In the genomic region with DNA sequence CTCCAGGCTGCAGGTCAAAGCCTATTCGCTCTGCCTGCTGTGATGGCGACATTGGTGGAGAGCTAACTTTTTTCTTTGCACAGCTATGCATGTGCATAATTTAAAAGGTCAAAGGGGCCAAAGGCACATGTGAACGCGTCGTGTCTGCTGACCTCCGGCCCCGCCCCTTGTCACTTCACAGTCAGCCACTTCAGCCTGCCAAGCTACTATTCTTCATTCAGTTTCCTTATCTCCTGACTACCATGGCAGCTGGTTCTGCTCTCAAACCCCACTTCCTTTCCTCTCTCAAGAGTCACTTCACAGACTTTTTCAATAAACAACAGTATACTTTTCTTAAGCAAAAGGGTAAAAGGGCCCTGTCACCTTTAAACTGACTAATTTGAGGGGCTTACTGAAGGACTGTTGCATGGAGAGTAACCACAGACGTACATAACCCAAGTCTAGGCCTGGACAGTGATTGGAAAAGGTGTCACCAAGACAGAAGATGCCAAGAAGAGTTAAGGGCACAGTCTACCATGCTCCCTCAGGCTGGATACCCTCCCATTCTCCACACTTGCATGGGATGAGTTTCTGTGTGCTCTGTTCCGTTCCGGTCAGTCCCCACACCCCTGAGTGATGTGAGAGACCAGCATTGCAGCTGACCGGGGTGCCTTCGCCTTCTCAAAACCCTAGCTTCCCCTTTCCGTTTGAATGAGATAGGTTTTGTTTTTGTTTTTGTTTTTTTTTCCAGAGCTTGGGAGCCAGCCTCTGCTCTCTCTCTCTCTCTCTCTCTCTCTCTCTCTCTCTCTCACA, we compare ENCODE assay signal across 10 mouse cellular contexts. TPM values are rescaled to one million over a fixed set of nuclear protein-coding genes. Genes with fewer than 3 reads are reported as not detected.
DNase-seq lines count a peak whose midpoint lies in the region; ATAC-seq lines count a peak whose summit lies in the region.
"Had no signal": no experiment of that assay in that cellular context is flagged by ENCODE, and none has a peak within 500 bp of the region (broad histone marks: within the 10 kb centered on the region; RNA-seq: fewer than 3 reads in every experiment).

No protein-coding gene starts in this region.

- no peak overlapping the region for H3K9ac ChIP-seq in kidney, embryonic 15.5 days
- H3K9ac ChIP-seq in heart, embryonic 12.5 days: no peak overlapping the region
- H3K9ac ChIP-seq in liver, embryonic 15.5 days: no peak overlapping the region
- no peak overlapping the region for H3K9ac ChIP-seq in stomach, embryonic 15.5 days
- no peak overlapping the region for H3K9ac ChIP-seq in forebrain, embryonic 14.5 days (ENCODE audit: low read length)

- no peak overlapping the region for H3K4me2 ChIP-seq in kidney, embryonic 15.5 days
- no peak overlapping the region for H3K4me2 ChIP-seq in heart, embryonic 12.5 days
- H3K4me2 ChIP-seq in liver, embryonic 15.5 days: no peak overlapping the region
- H3K4me2 ChIP-seq in stomach, embryonic 15.5 days: no peak overlapping the region
- no peak overlapping the region for H3K4me2 ChIP-seq in forebrain, embryonic 14.5 days (ENCODE audit: low read length)

- no peak overlapping the region for H3K4me3 ChIP-seq in kidney, embryonic 15.5 days (replicated peaks)
- H3K4me3 ChIP-seq in heart, embryonic 12.5 days: no peak overlapping the region
- no peak overlapping the region for H3K4me3 ChIP-seq in liver, embryonic 15.5 days (replicated peaks)
- H3K4me3 ChIP-seq in stomach, embryonic 15.5 days (replicated peaks): no peak overlapping the region
- no peak overlapping the region for H3K4me3 ChIP-seq in forebrain, embryonic 14.5 days (ENCODE audit: low read depth, low read length)

- peaks cover 32% of the 10 kb centered on the region for H3K4me1 ChIP-seq in kidney, embryonic 15.5 days
- peaks cover 48% of the 10 kb centered on the region for H3K4me1 ChIP-seq in heart, embryonic 12.5 days (replicated peaks)
- H3K4me1 ChIP-seq in liver, embryonic 15.5 days (replicated peaks): peaks cover 56% of the 10 kb centered on the region
- no peaks in the 10 kb centered on the region for H3K4me1 ChIP-seq in stomach, embryonic 15.5 days
- H3K4me1 ChIP-seq in forebrain, embryonic 14.5 days (ENCODE audit: control insufficient read depth, insufficient read depth, low read length): no peaks in the 10 kb centered on the region

- 58% methylated on average over 13 of the region's 13 CpGs for WGBS in kidney, embryonic 15.5 days
- 30% methylated on average over 13 of the region's 13 CpGs for WGBS in heart, embryonic 12.5 days
- 18% methylated on average over 13 of the region's 13 CpGs for WGBS in liver, embryonic 15.5 days (ENCODE audit: insufficient replicate concordance)
- 52% methylated on average over 13 of the region's 13 CpGs for WGBS in stomach, embryonic 15.5 days
- WGBS in forebrain, embryonic 14.5 days: 83% methylated on average over 13 of the region's 13 CpGs

- no peaks in the 10 kb centered on the region for H3K27me3 ChIP-seq in kidney, embryonic 15.5 days
- H3K27me3 ChIP-seq in heart, embryonic 12.5 days (replicated peaks): no peaks in the 10 kb centered on the region
- H3K27me3 ChIP-seq in liver, embryonic 15.5 days: no peaks in the 10 kb centered on the region
- H3K27me3 ChIP-seq in stomach, embryonic 15.5 days (replicated peaks): no peaks in the 10 kb centered on the region
- no peaks in the 10 kb centered on the region for H3K27me3 ChIP-seq in forebrain, embryonic 14.5 days (replicated peaks; ENCODE audit: control insufficient read depth, insufficient read depth, low read length)

- peak overlapping the region; percentile 32; the same call in 1 of the 2 replicates for H3K27ac ChIP-seq in kidney, embryonic 15.5 days
- H3K27ac ChIP-seq in heart, embryonic 12.5 days (ENCODE audit: poor library complexity, severe bottlenecking): peak overlapping the region; percentile 87
- H3K27ac ChIP-seq in liver, embryonic 15.5 days (replicated peaks): peak overlapping the region; percentile 78
- peak overlapping the region; percentile 57 for H3K27ac ChIP-seq in stomach, embryonic 15.5 days
- no peak overlapping the region for H3K27ac ChIP-seq in forebrain, embryonic 14.5 days (ENCODE audit: low read depth, low read length)

- H3K9me3 ChIP-seq in kidney, embryonic 15.5 days (replicated peaks): no peaks in the 10 kb centered on the region
- no peaks in the 10 kb centered on the region for H3K9me3 ChIP-seq in heart, embryonic 12.5 days (replicated peaks)
- no peaks in the 10 kb centered on the region for H3K9me3 ChIP-seq in liver, embryonic 15.5 days (replicated peaks)
- no peaks in the 10 kb centered on the region for H3K9me3 ChIP-seq in stomach, embryonic 15.5 days
- no peaks in the 10 kb centered on the region for H3K9me3 ChIP-seq in forebrain, embryonic 14.5 days (replicated peaks; ENCODE audit: control insufficient read depth, low read length)

- H3K36me3 ChIP-seq in kidney, embryonic 15.5 days: no peaks in the 10 kb centered on the region
- H3K36me3 ChIP-seq in heart, embryonic 12.5 days: no peaks in the 10 kb centered on the region
- H3K36me3 ChIP-seq in liver, embryonic 15.5 days (replicated peaks): no peaks in the 10 kb centered on the region
- no peaks in the 10 kb centered on the region for H3K36me3 ChIP-seq in stomach, embryonic 15.5 days
- no peaks in the 10 kb centered on the region for H3K36me3 ChIP-seq in forebrain, embryonic 14.5 days (ENCODE audit: control insufficient read depth, insufficient read depth, low read length)

- no peak for DNase-seq in kidney, adult 11 months
- no peak for DNase-seq in forebrain, embryonic 14.5 days (ENCODE audit: low spot score)
- no peak for DNase-seq in right cerebral cortex, postnatal 14 days
- DNase-seq in adrenal gland, adult 18-20 months (ENCODE audit: low spot score in 2 of 2): no peak
- DNase-seq: cerebellum, adult 11-12 months; gastrocnemius, postnatal 14 days had no signal

- no peak for ATAC-seq in kidney, embryonic 15.5 days (replicated peaks; ENCODE audit: low FRiP score)
- ATAC-seq in heart, embryonic 12.5 days (ENCODE audit: insufficient number of reproducible peaks, low FRiP score): peak; percentile 47; the same call in 1 of the 2 replicates
- ATAC-seq in liver, embryonic 15.5 days (ENCODE audit: insufficient read depth): peak; percentile 9
- ATAC-seq in stomach, embryonic 15.5 days (ENCODE audit: insufficient read depth, low FRiP score, low read depth): no peak
- ATAC-seq in forebrain, embryonic 14.5 days: no peak

RNA-seq across cellular contexts. Expression of a gene that starts 10.3 kb away (rescaled TPM):
- polyA plus RNA-seq in kidney, embryonic 15.5 days (2015; fragmentation: Nextera tagmentation; extraction: Ambion mirVana): 1,596 and 1,620 TPM in 2 replicates
- polyA plus RNA-seq in heart, embryonic 12.5 days (2016; fragmentation: Nextera tagmentation; extraction: Ambion mirVana): 2,859 and 2,900 TPM in 2 replicates
- 1,291 and 1,714 TPM in 2 replicates for polyA plus RNA-seq in liver, embryonic 15.5 days (2015; fragmentation: Nextera tagmentation; extraction: Ambion mirVana)
- 1,836 and 1,959 TPM in 2 replicates for polyA plus RNA-seq in stomach, embryonic 15.5 days (2015; fragmentation: Nextera tagmentation; extraction: Ambion mirVana)
- polyA plus RNA-seq in forebrain, embryonic 14.5 days (2014; fragmentation: Nextera tagmentation; extraction: Ambion mirVana): 724 and 871 TPM in 2 replicates
- 100 to 1,000 TPM; 439 to 878 TPM for total RNA-seq in adrenal gland, adult 18-20 months (2021)

RNA-seq across cellular contexts. Expression of a gene that starts 30.0 kb away (rescaled TPM):
- 0.12 TPM in 1 of 2 replicates, not detected in the other for polyA plus RNA-seq in kidney, embryonic 15.5 days (2015; fragmentation: Nextera tagmentation; extraction: Ambion mirVana)
- not detected in 2 replicates for polyA plus RNA-seq in heart, embryonic 12.5 days (2016; fragmentation: Nextera tagmentation; extraction: Ambion mirVana)
- polyA plus RNA-seq in liver, embryonic 15.5 days (2015; fragmentation: Nextera tagmentation; extraction: Ambion mirVana): 0.18 TPM in 1 of 2 replicates, not detected in the other
- 0.17 TPM in 2 replicates for polyA plus RNA-seq in stomach, embryonic 15.5 days (2015; fragmentation: Nextera tagmentation; extraction: Ambion mirVana)
- not detected in 2 replicates for polyA plus RNA-seq in forebrain, embryonic 14.5 days (2014; fragmentation: Nextera tagmentation; extraction: Ambion mirVana)
- not detected for total RNA-seq in adrenal gland, adult 18-20 months (2021)
- total RNA-seq: gastrocnemius, postnatal 14 days had no signal

RNA-seq across cellular contexts. Expression of a gene that starts 35.1 kb away (rescaled TPM):
- polyA plus RNA-seq in kidney, embryonic 15.5 days (2015; fragmentation: Nextera tagmentation; extraction: Ambion mirVana): 42.3 and 43.8 TPM in 2 replicates
- 32.5 and 33.1 TPM in 2 replicates for polyA plus RNA-seq in heart, embryonic 12.5 days (2016; fragmentation: Nextera tagmentation; extraction: Ambion mirVana)
- polyA plus RNA-seq in liver, embryonic 15.5 days (2015; fragmentation: Nextera tagmentation; extraction: Ambion mirVana): 25.4 and 26.3 TPM in 2 replicates
- polyA plus RNA-seq in stomach, embryonic 15.5 days (2015; fragmentation: Nextera tagmentation; extraction: Ambion mirVana): 48.6 and 52.6 TPM in 2 replicates
- 53.1 and 56.7 TPM in 2 replicates for polyA plus RNA-seq in forebrain, embryonic 14.5 days (2014; fragmentation: Nextera tagmentation; extraction: Ambion mirVana)
- total RNA-seq in adrenal gland, adult 18-20 months (2021): 10 to 100 TPM; 37.6 to 40.3 TPM

RNA-seq across cellular contexts. Expression of a gene that starts 35.1 kb away (rescaled TPM):
- 27.7 and 31.5 TPM in 2 replicates for polyA plus RNA-seq in kidney, embryonic 15.5 days (2015; fragmentation: Nextera tagmentation; extraction: Ambion mirVana)
- 16.4 and 17.4 TPM in 2 replicates for polyA plus RNA-seq in heart, embryonic 12.5 days (2016; fragmentation: Nextera tagmentation; extraction: Ambion mirVana)
- polyA plus RNA-seq in liver, embryonic 15.5 days (2015; fragmentation: Nextera tagmentation; extraction: Ambion mirVana): 6.7 and 7.5 TPM in 2 replicates
- polyA plus RNA-seq in stomach, embryonic 15.5 days (2015; fragmentation: Nextera tagmentation; extraction: Ambion mirVana): 20.2 and 21.8 TPM in 2 replicates
- 10.1 and 11.3 TPM in 2 replicates for polyA plus RNA-seq in forebrain, embryonic 14.5 days (2014; fragmentation: Nextera tagmentation; extraction: Ambion mirVana)
- total RNA-seq in adrenal gland, adult 18-20 months (2021): 10 to 100 TPM; 23.9 to 26.5 TPM

Comparison
In these comparisons a context has a peak if more than half of its experiments do, and no peak if none do; other contexts are left out.
1. ATAC-seq: peak in heart, embryonic 12.5 days (single experiment) and liver, embryonic 15.5 days (single experiment); none in kidney, embryonic 15.5 days (single experiment), stomach, embryonic 15.5 days (single experiment) and forebrain, embryonic 14.5 days (single experiment).